Mouse (Mus musculus) forebrain, postnatal 0 days (tissue): ENCODE measurements around the gene Nfyc. TPM values are rescaled to one million over a fixed set of nuclear protein-coding genes. Genes with fewer than 3 reads are reported as not detected.
A peak's percentile ranks its signal among the peaks of the same experiment; 100 is the strongest.

ENCODE experiments used
- ATAC-seq: fragments of 200-750 bp; cut with Nextera tagmentation; 2 replicates; pipeline ENCODE4 v1.8.0; 2017; ENCODE audit warnings: mild to moderate bottlenecking, moderate library complexity
- DNase-seq: peaks from one replicate; pipeline ENCODE4 v3.0.0-alpha.2; 2015
- H3K27ac ChIP-seq: fragments of 300-500 bp; sonication (generic); 2 replicates; pipeline ENCODE4 v1.5.1; 2014; ENCODE audit warnings: low read depth, mild to moderate bottlenecking, antibody characterized with exemption, low read length, moderate library complexity, mixed read lengths
- H3K27me3 ChIP-seq: fragments of 300-500 bp; sonication (generic); 2 replicates; pipeline ENCODE4 v1.6.1; 2014; ENCODE audit warnings: mild to moderate bottlenecking, low read length, mixed read lengths; ENCODE audit not compliant: insufficient read depth
- H3K36me3 ChIP-seq: fragments of 300-500 bp; sonication (generic); 2 replicates; pipeline ENCODE4 v1.6.1; 2014; ENCODE audit warnings: mild to moderate bottlenecking, moderate library complexity; ENCODE audit not compliant: insufficient read depth
- H3K4me1 ChIP-seq: fragments of 300-500 bp; sonication (generic); 2 replicates; pipeline ENCODE4 v1.6.1; 2014; ENCODE audit warnings: antibody characterized with exemption; ENCODE audit not compliant: insufficient read depth
- H3K4me2 ChIP-seq: fragments of 300-500 bp; sonication (generic); 2 replicates; pipeline ENCODE4 v1.6.1; 2014; ENCODE audit warnings: low read depth, mild to moderate bottlenecking, moderate library complexity
- H3K4me3 ChIP-seq: fragments of 300-500 bp; sonication (generic); 2 replicates; pipeline ENCODE4 v1.5.1; 2014; ENCODE audit warnings: low read depth, low read length, mixed read lengths
- H3K9ac ChIP-seq: fragments of 300-500 bp; sonication (generic); 2 replicates; pipeline ENCODE4 v1.6.1; 2014; ENCODE audit warnings: mild to moderate bottlenecking
- H3K9me3 ChIP-seq: fragments of 300-500 bp; sonication (generic); 2 replicates; pipeline ENCODE4 v1.6.1; 2016; ENCODE audit warnings: low read length
- CTCF ChIP-seq: sonication (generic); IDR thresholded peaks from 2 replicates; pipeline ENCODE4 v1.5.1; 2016; ENCODE audit warnings: antibody characterized with exemption, control low read depth, low read depth
- WGBS: fragments of 180-500 bp; shearing (Covaris S2); extraction: QIAGEN DNeasy Blood & Tissue Kit; methylation state at CpG from one replicate; pipeline ENCODE4 v1.1.7; 2014; 5-methylcytosine and 5-hydroxymethylcytosine counted together
- polyA plus RNA-seq: library from polyadenylated mRNA; unstranded; fragments of >200 nt; fragmentation: Nextera tagmentation; extraction: Ambion mirVana; gene quantifications from 2 replicates; pipeline ENCODE4 v1.2.1, GENCODE M21; 2015
- total RNA-seq: library from RNA; depleted of rRNA; stranded (reverse); fragments of >200 nt; gene quantifications from 2 replicates; pipeline ENCODE4 v1.2.3, GENCODE M21; 2014; rRNA removed

The Nfyc gene
- total RNA-seq (72.7 and 78.2 TPM in 2 replicates), polyA plus RNA-seq (74.6 and 81.4 TPM in 2 replicates)

- ATAC-seq (no peak), DNase-seq (no peak)
- Histone ChIP-seq H3K9ac (no peak within 1 kb of the TSS), H3K27ac (no peak within 1 kb of the TSS), H3K4me3 (no peak within 1 kb of the TSS), H3K36me3 (no peaks in the 10 kb centered on the region), H3K4me1 (no peaks in the 10 kb centered on the region), H3K4me2 (no peak within 1 kb of the TSS), H3K9me3 (no peaks in the 10 kb centered on the region), H3K27me3 (no peaks in the 10 kb centered on the region)
- TF ChIP-seq CTCF, result no peak
- 88% methylated on average over 4 of the region's 4 CpGs for WGBS
These were observed at the start of gene Nfyc for GRCm38 (mm10) chr4:120831472-120831871. Nfyc (minus strand) TSS chr4:120831572.

GRCm38 (mm10) chr4:120880731-120881432 is 49.5 kb upstream of the Nfyc start:
- 59% methylated on average over 6 of the region's 6 CpGs for WGBS
- no peaks in the 10 kb centered on the region for H3K27me3 ChIP-seq
- no peaks in the 10 kb centered on the region for H3K9me3 ChIP-seq
- H3K4me2 ChIP-seq, result no peak overlapping the region
- no peak for TF ChIP-seq CTCF
- ATAC-seq (no peak), DNase-seq (no peak)
- H3K9ac ChIP-seq, result no peak overlapping the region
- no peak overlapping the region for H3K27ac ChIP-seq
- no peak overlapping the region for H3K4me3 ChIP-seq
- peaks cover 17% of the 10 kb centered on the region for H3K4me1 ChIP-seq
- no peaks in the 10 kb centered on the region for H3K36me3 ChIP-seq

GRCm38 (mm10) chr4:120879386-120879785 is 48.0 kb upstream of the Nfyc start:
- Histone ChIP-seq H3K4me1 (peaks cover 13% of the 10 kb centered on the region), H3K36me3 (no peaks in the 10 kb centered on the region), H3K4me3 (no peak overlapping the region), H3K27ac (no peak overlapping the region), H3K9ac (no peak overlapping the region), H3K27me3 (no peaks in the 10 kb centered on the region), H3K4me2 (no peak overlapping the region), H3K9me3 (no peaks in the 10 kb centered on the region)
- 63% methylated on average over 4 of the region's 4 CpGs for WGBS
- no peak for TF ChIP-seq CTCF
- DNase-seq (no peak), ATAC-seq (no peak)

- Histone ChIP-seq H3K9ac (no peak overlapping the region), H3K36me3 (no peaks in the 10 kb centered on the region), H3K27me3 (no peaks in the 10 kb centered on the region), H3K4me3 (no peak overlapping the region), H3K9me3 (no peaks in the 10 kb centered on the region), H3K4me1 (peaks cover 13% of the 10 kb centered on the region), H3K27ac (no peak overlapping the region), H3K4me2 (no peak overlapping the region)
- DNase-seq (peak; percentile 35), ATAC-seq (no peak)
- WGBS, result 37% methylated on average over 3 of the region's 3 CpGs
- TF ChIP-seq CTCF, result no peak
These were observed 47.4 kb upstream of the Nfyc start for GRCm38 (mm10) chr4:120878728-120879127.

- ATAC-seq, result no peak; the same call in 1 of the 2 replicates
- TF ChIP-seq CTCF, result no peak
- Histone ChIP-seq H3K36me3 (no peaks in the 10 kb centered on the region), H3K4me1 (no peaks in the 10 kb centered on the region; the same call in 1 of the 2 replicates), H3K27ac (no peak overlapping the region), H3K27me3 (no peaks in the 10 kb centered on the region), H3K9me3 (no peaks in the 10 kb centered on the region), H3K9ac (no peak overlapping the region), H3K4me2 (no peak overlapping the region), H3K4me3 (no peak overlapping the region)
- 52% methylated on average over 3 of the region's 3 CpGs for WGBS
- no peak for DNase-seq
These were observed 44.6 kb upstream of the Nfyc start for GRCm38 (mm10) chr4:120875961-120876360.

- H3K4me1 ChIP-seq, result peaks cover 6% of the 10 kb centered on the region
- H3K4me3 ChIP-seq, result no peak overlapping the region
- 0 out of 2 replicates have a peak overlapping the region, but pooled peaks have one; percentile 14 for H3K9ac ChIP-seq
- H3K9me3 ChIP-seq, result no peaks in the 10 kb centered on the region
- H3K36me3 ChIP-seq, result no peaks in the 10 kb centered on the region
- H3K27ac ChIP-seq, result peak overlapping the region; percentile 52
- TF ChIP-seq CTCF, result no peak
- 18% methylated on average over 7 of the region's 7 CpGs for WGBS
- DNase-seq (peak; percentile 45), ATAC-seq (peak; percentile 88)
- H3K4me2 ChIP-seq, result no peak overlapping the region
- no peaks in the 10 kb centered on the region for H3K27me3 ChIP-seq
These were observed 38.9 kb upstream of the Nfyc start for GRCm38 (mm10) chr4:120870262-120870748.

GRCm38 (mm10) chr4:120868988-120869387 is 37.6 kb upstream of the Nfyc start:
- H3K4me2 ChIP-seq, result no peak overlapping the region
- H3K27ac ChIP-seq, result no peak overlapping the region
- peaks cover 6% of the 10 kb centered on the region for H3K4me1 ChIP-seq
- H3K27me3 ChIP-seq, result no peaks in the 10 kb centered on the region
- H3K4me3 ChIP-seq, result no peak overlapping the region
- 82% methylated on average over 3 of the region's 3 CpGs for WGBS
- TF ChIP-seq CTCF, result no peak
- H3K36me3 ChIP-seq, result no peaks in the 10 kb centered on the region
- no peak for ATAC-seq
- no peak for DNase-seq
- H3K9me3 ChIP-seq, result no peaks in the 10 kb centered on the region
- H3K9ac ChIP-seq, result no peak overlapping the region
